14 mouse cellular contexts compared by ENCODE assay signal in the genomic region with DNA sequence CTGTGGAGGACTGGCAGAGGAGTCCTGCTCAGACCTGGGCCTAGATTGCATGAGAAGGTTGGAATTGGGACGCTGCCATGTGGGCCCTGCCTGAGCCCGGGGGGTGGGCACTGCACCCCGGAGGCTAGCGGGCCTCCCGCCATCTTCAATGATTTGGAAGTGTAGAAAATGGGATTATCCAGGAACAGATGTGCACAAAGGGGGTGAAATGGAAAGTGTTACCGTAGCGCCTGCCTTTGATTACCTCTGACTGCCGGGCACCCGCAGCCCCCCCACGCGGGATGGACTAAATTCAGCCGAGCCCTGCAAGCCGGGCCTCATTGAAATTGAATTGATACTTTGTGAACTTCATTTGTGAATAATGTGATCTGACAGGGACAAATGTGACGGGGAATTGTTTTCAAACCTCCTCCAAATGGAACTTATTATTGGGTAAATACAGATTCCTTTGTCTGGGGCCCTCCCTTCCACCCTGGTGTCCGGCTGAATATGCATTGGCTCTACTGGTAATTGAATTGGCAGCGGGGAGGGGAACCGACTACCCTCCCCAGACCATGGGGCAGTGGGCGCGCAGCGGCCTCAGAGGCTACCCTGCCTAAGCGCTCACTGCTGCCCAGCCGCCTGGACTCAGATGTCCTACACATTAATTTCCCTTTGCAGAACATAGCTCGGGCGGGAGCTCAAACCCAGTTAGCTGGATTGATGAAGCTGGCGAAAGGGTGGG.
DNase-seq lines count a peak whose midpoint lies in the region; ATAC-seq and TF ChIP-seq lines count a peak whose summit lies in the region.
"Had no signal": no experiment of that assay in that cellular context is flagged by ENCODE, and none has a peak within 500 bp of the region (broad histone marks: within the 10 kb centered on the region; RNA-seq: fewer than 3 reads in every experiment).

No protein-coding gene starts in this region.

- no peaks in the 10 kb centered on the region for H3K9me3 ChIP-seq in heart, embryonic 12.5 days (replicated peaks)
- no peaks in the 10 kb centered on the region for H3K9me3 ChIP-seq in forebrain, embryonic 11.5 days (ENCODE audit: control insufficient read depth, low read length)
- no peaks in the 10 kb centered on the region for H3K9me3 ChIP-seq in hindbrain, postnatal 0 days (ENCODE audit: low read length)
- no peaks in the 10 kb centered on the region for H3K9me3 ChIP-seq in neural tube, embryonic 12.5 days
- H3K9me3 ChIP-seq in kidney, embryonic 14.5 days (ENCODE audit: control insufficient read depth, low read length), result no peaks in the 10 kb centered on the region

- peak overlapping the region; percentile 10; the same call in 1 of the 2 replicates for H3K4me2 ChIP-seq in heart, embryonic 12.5 days
- H3K4me2 ChIP-seq in forebrain, embryonic 11.5 days (ENCODE audit: low read depth, low read length, severe bottlenecking), result peak overlapping the region; percentile 28; the same call in 1 of the 2 replicates
- H3K4me2 ChIP-seq in hindbrain, postnatal 0 days (ENCODE audit: low read depth, low read length), result peak overlapping the region; percentile 40
- peak overlapping the region; percentile 45 for H3K4me2 ChIP-seq in neural tube, embryonic 12.5 days (replicated peaks)
- no peak overlapping the region for H3K4me2 ChIP-seq in kidney, embryonic 14.5 days (replicated peaks; ENCODE audit: low read depth, low read length)
- H3K4me2 ChIP-seq: liver, embryonic 11.5 days had no signal

- no peak for DNase-seq in heart, postnatal 10 days
- DNase-seq in forebrain, embryonic 11.5 days (ENCODE audit: low spot score), result no peak
- peak; percentile 10 for DNase-seq in hindbrain, postnatal 0 days (ENCODE audit: low spot score)
- no peak for DNase-seq in gastrocnemius, postnatal 36 days
- DNase-seq in left cerebral cortex, postnatal 4 days, result no peak
- DNase-seq: adrenal gland, adult 8-10 months; cerebellum, adult 11 months; layer of hippocampus, adult 9-11 months had no signal

- H3K27me3 ChIP-seq in heart, embryonic 12.5 days (replicated peaks), result peaks cover 28% of the 10 kb centered on the region
- peaks cover 2% of the 10 kb centered on the region; the same call in 1 of the 2 replicates for H3K27me3 ChIP-seq in forebrain, embryonic 11.5 days (ENCODE audit: control insufficient read depth, insufficient read depth, low read length)
- H3K27me3 ChIP-seq in hindbrain, postnatal 0 days (ENCODE audit: insufficient read depth, low read length), result no peaks in the 10 kb centered on the region
- H3K27me3 ChIP-seq in neural tube, embryonic 12.5 days (replicated peaks), result peaks cover 22% of the 10 kb centered on the region; the same call in 1 of the 2 replicates
- peaks cover 43% of the 10 kb centered on the region for H3K27me3 ChIP-seq in kidney, embryonic 14.5 days (ENCODE audit: control insufficient read depth, insufficient read depth, low read length)

- H3K27ac ChIP-seq in heart, embryonic 12.5 days (ENCODE audit: poor library complexity, severe bottlenecking), result no peak overlapping the region
- no peak overlapping the region for H3K27ac ChIP-seq in forebrain, embryonic 11.5 days (ENCODE audit: low read depth, low read length)
- H3K27ac ChIP-seq in hindbrain, postnatal 0 days, result no peak overlapping the region
- no peak overlapping the region for H3K27ac ChIP-seq in neural tube, embryonic 12.5 days
- no peak overlapping the region for H3K27ac ChIP-seq in kidney, embryonic 14.5 days (ENCODE audit: low read depth, low read length)

- 68% methylated on average over 25 of the region's 25 CpGs for WGBS in heart, embryonic 12.5 days
- WGBS in forebrain, embryonic 11.5 days, result 33% methylated on average over 25 of the region's 25 CpGs
- WGBS in hindbrain, postnatal 0 days, result 23% methylated on average over 25 of the region's 25 CpGs
- 42% methylated on average over 25 of the region's 25 CpGs for WGBS in neural tube, embryonic 12.5 days
- 71% methylated on average over 25 of the region's 25 CpGs for WGBS in kidney, embryonic 14.5 days

- no peak for TF ChIP-seq CTCF in hindbrain, postnatal 0 days (IDR thresholded peaks at IDR 0.05; ENCODE audit: low read depth)

- intact Hi-C loops in heart, postnatal 10 days (cut with DNase I), result no loop called here
- intact Hi-C loops in gastrocnemius, postnatal 36 days (cut with DNase I), result no loop called here
- intact Hi-C loops in left cerebral cortex, postnatal 4 days (cut with DNase I), result no loop called here

- no peaks in the 10 kb centered on the region for H3K36me3 ChIP-seq in heart, embryonic 12.5 days
- no peaks in the 10 kb centered on the region for H3K36me3 ChIP-seq in forebrain, embryonic 11.5 days (ENCODE audit: control insufficient read depth, insufficient read depth, low read length)
- no peaks in the 10 kb centered on the region for H3K36me3 ChIP-seq in hindbrain, postnatal 0 days (ENCODE audit: insufficient read depth, low read length)
- no peaks in the 10 kb centered on the region for H3K36me3 ChIP-seq in neural tube, embryonic 12.5 days
- H3K36me3 ChIP-seq in kidney, embryonic 14.5 days (ENCODE audit: control insufficient read depth, insufficient read depth, low read length), result no peaks in the 10 kb centered on the region

- H3K9ac ChIP-seq in heart, embryonic 12.5 days, result no peak overlapping the region
- H3K9ac ChIP-seq in forebrain, embryonic 11.5 days (ENCODE audit: low read length), result peak overlapping the region; percentile 42; the same call in 1 of the 2 replicates
- no peak overlapping the region for H3K9ac ChIP-seq in hindbrain, postnatal 0 days (replicated peaks; ENCODE audit: low read length)
- H3K9ac ChIP-seq in neural tube, embryonic 12.5 days, result no peak overlapping the region
- no peak overlapping the region for H3K9ac ChIP-seq in kidney, embryonic 14.5 days (ENCODE audit: low read depth, low read length)

- H3K4me3 ChIP-seq in heart, embryonic 12.5 days, result no peak overlapping the region
- H3K4me3 ChIP-seq in forebrain, embryonic 11.5 days (ENCODE audit: low read depth, low read length), result no peak overlapping the region
- no peak overlapping the region for H3K4me3 ChIP-seq in hindbrain, postnatal 0 days (ENCODE audit: low read length)
- no peak overlapping the region for H3K4me3 ChIP-seq in neural tube, embryonic 12.5 days
- no peak overlapping the region for H3K4me3 ChIP-seq in kidney, embryonic 14.5 days (ENCODE audit: low read length)
- H3K4me3 ChIP-seq: erythroblast, embryonic 14.5 days had no signal

- H3K4me1 ChIP-seq in heart, embryonic 12.5 days (replicated peaks), result no peaks in the 10 kb centered on the region; the same call in 1 of the 2 replicates
- H3K4me1 ChIP-seq in forebrain, embryonic 11.5 days (replicated peaks; ENCODE audit: control insufficient read depth, insufficient read depth, low read length), result peaks cover 8% of the 10 kb centered on the region
- peaks cover 11% of the 10 kb centered on the region for H3K4me1 ChIP-seq in hindbrain, postnatal 0 days (ENCODE audit: insufficient read depth, low read length)
- peaks cover 15% of the 10 kb centered on the region for H3K4me1 ChIP-seq in neural tube, embryonic 12.5 days
- H3K4me1 ChIP-seq in kidney, embryonic 14.5 days (ENCODE audit: control insufficient read depth, insufficient read depth, low read length), result no peaks in the 10 kb centered on the region

- ATAC-seq in heart, embryonic 12.5 days (ENCODE audit: insufficient number of reproducible peaks, low FRiP score), result no peak
- ATAC-seq in forebrain, embryonic 11.5 days (replicated peaks; ENCODE audit: low FRiP score), result 0 out of 2 replicates have a peak, but pooled peaks have one; percentile 4
- ATAC-seq in hindbrain, postnatal 0 days, result no peak
- peak; percentile 53; the same call in 1 of the 2 replicates for ATAC-seq in neural tube, embryonic 12.5 days (ENCODE audit: low FRiP score, low read depth)
- ATAC-seq in kidney, embryonic 14.5 days (ENCODE audit: low FRiP score, low TSS enrichment), result no peak
- ATAC-seq: intestine, embryonic 16.5 days had no signal

Comparison
In these comparisons a context has a peak if more than half of its experiments do, and no peak if none do; other contexts are left out.
1. ATAC-seq: peak in forebrain, embryonic 11.5 days (single experiment) and neural tube, embryonic 12.5 days (single experiment); none in heart, embryonic 12.5 days (single experiment), hindbrain, postnatal 0 days (single experiment) and kidney, embryonic 14.5 days (single experiment).